Mouse (Mus musculus): ENCODE data around the gene Adarb1.
A peak's percentile ranks its signal among the peaks of the same experiment; 100 is the strongest.

The Adarb1 gene

GRCm38 (mm10) chr10:77418138-77418537, at the start of gene Adarb1:
Gene Adarb1 (minus strand): TSS chr10:77418270.
- peak; percentile 88 for DNase-seq (ENCODE audit: low read depth, low spot score)

DNA sequence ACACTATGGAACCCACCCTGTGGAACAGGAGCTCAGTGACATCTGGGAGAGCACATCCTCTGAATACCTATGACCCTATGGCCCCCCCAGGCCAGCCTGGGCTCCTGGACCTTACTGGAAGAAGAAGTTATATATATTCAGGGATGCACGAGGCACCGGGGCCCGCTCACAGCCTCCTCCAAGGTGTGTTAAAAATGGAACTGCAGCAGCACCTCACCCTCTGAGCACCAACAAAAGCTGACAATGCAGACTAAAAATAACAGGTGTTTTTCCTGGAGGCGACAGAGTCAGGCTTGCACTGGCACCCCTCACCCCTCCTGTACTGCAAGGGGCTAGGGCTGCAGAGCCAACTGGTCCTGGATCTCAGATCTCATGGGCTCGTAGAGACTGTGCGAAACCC, 49.3 kb upstream of the Adarb1 start:
- DNase-seq (ENCODE audit: low read depth, low spot score): no peak

- no peak for DNase-seq (ENCODE audit: low read depth, low spot score)
These were observed 47.8 kb upstream of the Adarb1 start for GRCm38 (mm10) chr10:77465902-77466301.

DNA sequence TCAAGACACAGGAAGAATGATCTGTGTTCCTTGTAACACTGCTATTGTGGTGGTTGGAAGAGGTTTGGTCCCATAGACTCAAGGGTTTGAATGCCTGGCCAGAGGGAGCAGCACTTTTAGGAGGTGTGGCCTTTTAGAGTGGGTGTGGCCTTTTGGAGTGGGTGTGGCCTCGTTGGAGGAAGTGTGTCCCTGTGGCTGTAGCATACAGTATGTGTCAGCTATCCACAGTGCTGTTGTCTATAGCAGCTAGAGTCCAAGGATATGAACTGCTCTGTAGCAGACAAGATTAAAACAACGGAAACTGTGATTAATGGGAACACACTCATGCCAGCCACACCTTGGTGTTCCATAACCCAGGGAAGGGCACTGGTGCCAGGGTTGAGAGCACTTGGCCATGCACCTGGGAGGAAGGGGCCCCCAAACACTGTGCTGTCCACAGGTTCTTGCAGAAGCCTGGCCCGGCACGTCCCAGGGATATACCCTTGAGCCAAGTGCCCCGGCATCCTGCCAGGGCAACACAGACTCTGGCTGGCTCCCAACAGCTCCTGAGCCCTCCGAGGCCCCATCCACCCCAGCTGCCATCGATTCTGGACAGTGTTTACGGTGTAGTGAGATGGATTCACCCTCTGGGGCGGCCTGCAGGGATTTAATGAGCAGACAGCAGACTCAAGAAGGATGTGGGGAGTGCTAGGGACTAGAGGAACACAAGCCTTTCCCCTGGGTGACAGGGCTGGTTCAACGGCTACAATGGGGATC, 46.3 kb upstream of the Adarb1 start:
- DNase-seq (ENCODE audit: low read depth, low spot score): no peak

DNA sequence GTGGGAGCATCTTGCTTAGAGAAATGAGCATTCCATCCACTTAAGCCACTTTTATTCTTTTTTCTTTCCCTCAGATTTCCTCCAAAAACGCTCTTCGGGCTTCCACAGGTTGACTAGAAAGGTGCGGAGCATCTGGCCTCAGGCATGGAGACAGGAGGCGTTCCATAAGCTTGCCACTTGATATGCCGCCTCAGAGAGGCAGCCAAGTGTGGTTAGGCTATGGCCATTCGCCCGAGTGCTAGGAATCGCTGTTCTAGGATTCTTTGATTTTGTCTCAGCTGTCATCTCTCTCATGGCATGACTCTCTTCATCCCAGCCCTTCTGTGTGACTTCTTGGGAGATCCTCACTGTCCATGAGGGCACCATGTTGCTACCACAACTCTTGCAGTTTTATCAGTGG, 43.1 kb upstream of the Adarb1 start:
- DNase-seq (ENCODE audit: low read depth, low spot score): no peak

GRCm38 (mm10) chr10:77457701-77458100, 39.6 kb upstream of the Adarb1 start:
- no peak for DNase-seq (ENCODE audit: low read depth, low spot score)

- DNase-seq (ENCODE audit: low read depth, low spot score): no peak
These were observed 38.4 kb upstream of the Adarb1 start for GRCm38 (mm10) chr10:77456507-77456906.

DNA sequence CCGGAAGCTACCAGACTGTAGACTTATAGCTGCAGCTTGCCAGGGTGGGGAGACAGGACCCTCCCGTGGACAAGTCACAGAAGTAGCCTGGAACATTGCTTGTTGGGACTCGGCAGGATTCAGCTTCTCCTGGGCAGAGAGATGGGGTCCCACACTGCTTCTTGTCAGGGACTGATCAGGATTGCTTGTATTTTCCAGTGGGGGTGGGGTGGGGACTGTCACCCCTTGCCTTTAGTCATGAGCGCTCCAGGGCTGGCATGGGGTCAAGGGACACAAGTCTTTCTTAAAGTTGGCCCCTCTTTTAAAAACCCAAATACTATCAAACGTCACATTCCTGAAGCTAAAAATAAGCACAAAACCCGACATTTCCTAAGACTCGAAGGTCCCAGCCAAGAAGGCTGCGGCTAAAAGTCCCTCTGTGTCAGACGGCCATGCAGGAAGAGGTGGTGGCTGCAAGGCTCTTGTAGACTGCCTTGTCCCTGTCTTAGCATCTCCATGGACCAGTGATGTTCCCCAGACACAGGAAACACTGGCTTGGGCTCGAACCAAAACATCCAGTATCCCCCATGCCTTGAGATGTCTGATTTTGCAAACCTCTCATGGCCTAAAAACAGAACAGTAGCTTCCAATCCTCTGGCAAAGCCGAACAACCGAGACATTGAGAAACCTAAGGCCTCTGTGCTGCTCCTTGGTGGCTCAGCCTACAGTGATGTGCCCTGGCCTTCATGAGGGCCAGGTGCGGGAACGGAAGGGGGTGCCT, 37.4 kb upstream of the Adarb1 start:
- DNase-seq (ENCODE audit: low read depth, low spot score): no peak

DNA sequence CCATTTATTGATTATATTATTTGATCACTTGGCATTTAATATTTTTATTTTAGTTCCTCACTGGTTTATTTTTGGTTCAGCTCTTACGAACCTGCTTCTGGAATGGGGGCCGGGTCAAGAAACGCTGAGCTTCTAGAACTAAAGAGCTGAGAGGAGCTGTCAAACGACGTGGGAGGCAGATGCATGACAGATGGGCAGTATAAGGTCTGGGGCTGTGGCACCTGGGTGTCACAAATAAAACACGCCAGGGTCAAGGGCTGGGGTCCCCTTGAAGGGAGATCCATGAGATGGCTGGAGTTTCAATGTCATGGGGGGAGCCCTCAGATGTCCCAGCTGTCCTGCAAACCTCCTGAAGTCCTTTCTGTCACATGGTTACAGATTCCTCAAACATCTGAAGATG, 36.7 kb upstream of the Adarb1 start:
- DNase-seq (ENCODE audit: low read depth, low spot score): no peak

GRCm38 (mm10) chr10:77451822-77452221, 33.8 kb upstream of the Adarb1 start:
- DNase-seq (ENCODE audit: low read depth, low spot score): no peak

DNA sequence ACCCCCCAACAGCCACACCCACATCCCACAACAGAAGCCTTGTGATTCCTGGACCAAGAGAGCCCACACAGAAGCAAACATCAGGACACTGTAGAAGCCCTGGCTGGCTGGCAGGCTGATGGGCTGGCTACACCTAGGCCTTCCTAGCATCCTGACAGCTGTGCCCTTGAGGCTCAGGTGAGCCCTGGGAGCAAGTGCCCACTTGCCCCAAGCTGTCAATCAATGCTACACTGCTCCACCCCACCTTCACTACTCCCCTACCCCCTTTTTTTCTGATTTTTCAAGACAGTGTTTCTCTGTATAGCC, 32.0 kb upstream of the Adarb1 start:
- DNase-seq (ENCODE audit: low read depth, low spot score): no peak

GRCm38 (mm10) chr10:77449315-77450158, 31.5 kb upstream of the Adarb1 start:
- DNase-seq (ENCODE audit: low read depth, low spot score): peak; percentile 23

GRCm38 (mm10) chr10:77448698-77449247, 30.7 kb upstream of the Adarb1 start:
- DNase-seq (ENCODE audit: low read depth, low spot score): no peak

- no peak for DNase-seq (ENCODE audit: low read depth, low spot score)
These were observed 30.1 kb upstream of the Adarb1 start for GRCm38 (mm10) chr10:77448209-77448608.

- no peak for DNase-seq (ENCODE audit: low read depth, low spot score)
These were observed 29.7 kb upstream of the Adarb1 start for GRCm38 (mm10) chr10:77447755-77448154.

- DNase-seq (ENCODE audit: low read depth, low spot score): no peak
These were observed 24.2 kb upstream of the Adarb1 start for GRCm38 (mm10) chr10:77442250-77442649.

DNA sequence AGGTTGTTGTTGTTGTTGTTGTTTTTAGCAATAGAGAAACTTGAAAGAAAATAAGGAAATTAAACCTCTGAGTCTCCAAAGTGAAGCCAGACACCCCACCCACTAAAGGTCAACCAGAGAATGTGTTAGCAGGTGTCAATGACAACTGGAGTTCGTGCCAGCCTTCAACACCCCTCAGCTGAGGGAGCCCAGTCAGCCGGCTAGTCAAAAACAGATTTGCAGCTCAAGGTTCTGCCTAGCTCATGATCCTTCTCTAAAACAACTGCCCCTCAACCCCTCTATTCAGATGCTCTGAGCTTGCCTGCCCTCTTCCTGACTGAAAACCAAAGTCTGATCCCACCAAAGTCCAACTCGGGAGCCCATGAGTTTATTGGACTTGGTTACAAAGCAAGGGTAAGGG, 23.7 kb upstream of the Adarb1 start:
- DNase-seq (ENCODE audit: low read depth, low spot score): no peak

DNA sequence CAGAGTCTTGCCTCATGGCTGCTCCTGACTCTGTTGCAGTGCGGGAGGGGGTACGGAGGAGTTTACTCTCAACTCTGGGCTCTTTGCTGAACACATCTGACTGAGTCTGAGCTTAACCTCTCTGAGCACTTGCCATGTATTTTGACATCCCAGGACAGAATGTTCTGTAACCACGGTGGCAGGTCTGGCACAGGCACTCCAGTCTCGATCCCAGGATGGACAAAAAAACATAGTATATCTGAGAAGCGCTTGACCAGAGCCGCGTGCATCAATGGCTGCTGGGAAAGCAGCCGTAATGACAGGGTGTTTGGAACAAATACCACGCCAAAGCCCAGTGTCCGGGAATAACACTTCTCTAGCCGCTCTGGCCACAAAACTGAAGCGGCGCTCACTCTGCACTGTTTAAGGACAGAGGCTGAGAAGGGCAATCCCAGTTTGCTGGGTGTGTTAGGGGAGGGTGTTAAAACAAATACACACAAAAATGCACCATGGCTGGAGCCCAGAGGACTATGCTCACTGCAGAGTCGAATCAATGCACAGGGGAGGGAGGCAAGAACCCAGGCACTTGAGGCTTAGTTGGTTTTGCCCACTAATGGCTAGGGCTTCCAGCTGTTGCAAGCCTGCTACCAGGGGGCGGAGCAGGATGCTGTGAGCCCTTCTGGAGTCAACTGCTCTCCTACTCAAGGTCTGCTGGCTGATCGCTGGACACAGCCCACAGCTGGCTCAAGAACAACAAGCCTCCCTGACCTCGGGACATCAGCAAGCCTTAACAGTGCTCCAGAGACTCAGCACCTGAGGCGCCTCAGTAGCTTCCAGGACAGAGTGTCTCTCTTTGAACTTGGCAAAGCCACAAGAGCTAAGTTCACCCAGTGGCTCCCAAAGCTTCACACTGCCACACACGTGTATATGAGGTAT, 23.0 kb upstream of the Adarb1 start:
- no peak for DNase-seq (ENCODE audit: low read depth, low spot score)

GRCm38 (mm10) chr10:77440286-77440685, 22.2 kb upstream of the Adarb1 start:
- DNase-seq (ENCODE audit: low read depth, low spot score): no peak

GRCm38 (mm10) chr10:77439026-77439425, 21.0 kb upstream of the Adarb1 start:
- DNase-seq (ENCODE audit: low read depth, low spot score): no peak

- DNase-seq (ENCODE audit: low read depth, low spot score): no peak
These were observed 20.0 kb upstream of the Adarb1 start for GRCm38 (mm10) chr10:77438021-77438420.
